Mouse (Mus musculus) common myeloid progenitor, adult 5-6 weeks (primary cell): ENCODE data around the gene Mmp9. TPM values are rescaled to one million over a fixed set of nuclear protein-coding genes. Genes with fewer than 3 reads are reported as not detected.

Experiments
- ATAC-seq: replicated peaks from 2 replicates; pipeline ENCODE4 v1.8.0; 2016; ENCODE audit warnings: low read depth, mild to moderate bottlenecking, moderate TSS enrichment, inconsistent platforms; ENCODE audit not compliant: poor library complexity, severe bottlenecking
- total RNA-seq: library from RNA; stranded (forward); fragments of 200-1000, 187-1606 nt; gene quantifications from 2 replicates; pipeline ENCODE4 v1.2.3, GENCODE M21; 2017

Gene Mmp9
- total RNA-seq, 1 experiment from 2014 or later = 1.0 TPM

- peak; percentile 62 for ATAC-seq
Measured at GRCm38 (mm10) chr2:164911086-164912048, 29.2 kb upstream of the Mmp9 start, which contains the start of gene Zfp335. Zfp335 (minus strand) TSS chr2:164911757.

DNA sequence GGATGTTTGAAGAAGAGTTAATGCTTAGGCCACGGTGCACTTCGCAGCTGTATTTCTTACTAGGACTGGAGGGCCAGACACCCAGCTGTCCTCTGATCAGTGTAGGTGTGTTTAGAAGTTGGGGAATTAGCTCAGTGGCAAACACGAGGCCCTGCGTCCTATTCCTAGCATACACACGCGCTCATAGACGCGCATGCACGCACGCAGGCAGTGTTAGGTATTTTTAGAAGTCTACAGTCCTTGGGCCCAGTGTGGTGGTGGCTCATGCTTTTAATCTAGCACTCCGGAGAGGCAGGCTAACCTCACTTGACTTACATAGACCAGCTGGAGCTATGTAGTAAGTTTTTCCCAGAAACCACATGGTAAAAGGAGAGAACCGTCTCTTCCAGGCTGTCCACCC, 28.4 kb upstream of the Mmp9 start:
- no peak for ATAC-seq

DNA sequence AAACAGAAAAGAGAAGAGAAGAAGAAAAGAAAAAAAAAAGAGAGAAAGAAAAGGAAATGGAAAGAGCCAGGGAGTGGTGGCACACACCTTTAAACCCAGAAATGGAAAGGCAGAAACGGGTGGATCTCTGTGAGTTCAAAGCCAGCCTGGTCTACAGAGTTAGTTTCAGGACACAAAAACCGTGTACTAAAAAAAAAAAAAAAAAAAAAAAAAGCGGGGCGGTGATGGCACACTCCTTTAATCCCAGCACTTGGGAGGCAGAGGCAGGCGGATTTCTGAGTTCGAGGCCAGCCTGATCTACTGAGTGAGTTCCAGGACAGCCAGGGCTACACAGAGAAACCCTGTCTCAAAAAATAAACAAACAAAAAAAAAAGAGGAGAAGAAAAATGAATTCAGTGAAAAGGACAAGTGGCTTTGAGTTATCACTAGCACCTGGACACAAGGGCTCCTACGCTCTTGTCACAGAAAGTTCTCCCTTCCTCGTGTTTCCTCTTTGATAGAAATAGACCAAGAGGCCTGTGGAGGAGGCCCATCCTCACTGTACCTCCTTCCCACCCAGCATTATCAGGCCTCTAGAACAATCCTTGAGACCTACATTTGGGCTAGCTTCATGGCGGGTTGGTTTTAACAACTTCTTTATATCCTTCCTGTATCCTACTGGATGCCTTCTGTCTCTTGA, 27.7 kb upstream of the Mmp9 start:
- no peak for ATAC-seq

DNA sequence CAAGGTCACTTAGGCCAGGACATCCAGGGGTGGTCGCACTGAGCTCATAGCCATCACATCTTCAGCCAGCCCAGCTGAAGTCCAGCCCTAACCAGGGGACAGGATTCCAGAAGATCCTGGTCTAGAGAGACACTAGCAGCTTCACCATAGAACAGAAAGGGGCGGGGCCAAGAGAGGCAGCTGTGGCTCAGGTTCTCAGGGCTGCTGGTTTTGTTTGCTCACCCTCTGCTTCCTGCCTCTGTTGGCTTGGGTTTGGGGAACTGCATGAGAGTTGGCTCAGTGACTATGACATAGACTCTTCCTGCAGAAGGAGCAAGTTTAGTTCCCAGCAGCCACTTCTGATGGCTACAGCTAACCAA, 27.2 kb upstream of the Mmp9 start:
- ATAC-seq = peak; percentile 55

GRCm38 (mm10) chr2:164916820-164917219, 23.8 kb upstream of the Mmp9 start:
- ATAC-seq = no peak

GRCm38 (mm10) chr2:164917371-164917770, 23.2 kb upstream of the Mmp9 start:
- ATAC-seq = no peak

DNA sequence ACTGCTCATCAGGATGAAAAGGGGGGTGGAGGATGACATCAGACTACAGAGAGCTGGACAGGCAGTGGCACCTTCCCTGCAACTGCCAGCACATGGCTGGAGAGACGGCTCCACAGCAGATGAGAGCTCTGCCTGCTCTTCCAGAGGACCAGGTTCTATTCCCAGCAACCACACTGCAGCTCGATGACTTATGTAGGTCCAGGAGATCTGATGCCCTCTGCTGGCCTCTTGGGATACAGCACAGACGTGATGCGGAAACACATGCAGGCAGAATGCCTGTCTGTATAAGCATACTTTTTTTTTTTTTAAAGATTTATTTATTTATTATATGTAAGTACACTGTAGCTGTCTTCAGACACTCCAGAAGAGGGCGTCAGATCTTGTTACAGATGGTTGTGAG, 22.3 kb upstream of the Mmp9 start:
- ATAC-seq = peak; percentile 59

DNA sequence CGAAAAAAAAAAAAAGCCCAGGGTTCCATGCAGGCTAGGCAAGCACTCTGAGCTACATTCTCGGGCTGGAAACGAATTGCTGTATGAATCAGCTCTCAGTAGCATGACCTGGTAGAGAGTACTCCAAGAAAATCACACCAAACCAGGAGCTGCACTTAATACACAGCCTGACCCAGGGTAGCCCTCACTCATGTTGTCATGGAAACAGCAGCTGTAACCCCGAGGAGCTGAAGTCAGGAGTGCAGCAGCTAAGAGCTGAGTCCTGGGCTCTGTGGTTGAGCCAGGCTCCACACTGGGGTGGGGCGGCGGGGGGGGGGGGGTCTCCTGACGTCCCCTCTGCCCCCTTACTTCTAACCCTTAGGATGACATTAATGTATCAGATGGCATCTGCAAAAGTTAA, 18.6 kb upstream of the Mmp9 start:
- ATAC-seq = no peak

DNA sequence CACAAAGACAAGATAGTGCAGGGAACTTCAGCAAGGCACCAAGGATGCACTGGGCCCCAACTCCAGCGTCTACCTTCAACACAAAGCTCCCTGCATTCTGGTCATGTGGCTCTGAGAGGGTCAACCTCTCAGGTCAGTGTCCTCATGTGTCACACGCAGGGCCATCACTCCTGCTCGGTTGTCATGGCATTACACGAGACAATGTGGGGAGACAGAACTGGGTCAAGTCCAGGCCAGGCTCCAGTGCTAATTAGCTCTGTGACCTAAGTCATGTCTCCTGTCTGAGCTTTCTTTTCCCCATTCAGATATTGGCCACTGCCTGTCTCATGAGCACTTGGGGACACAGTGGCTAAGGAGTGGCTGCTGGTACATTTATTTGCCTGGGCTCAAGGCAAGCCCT, 17.3 kb upstream of the Mmp9 start:
- ATAC-seq = no peak

DNA sequence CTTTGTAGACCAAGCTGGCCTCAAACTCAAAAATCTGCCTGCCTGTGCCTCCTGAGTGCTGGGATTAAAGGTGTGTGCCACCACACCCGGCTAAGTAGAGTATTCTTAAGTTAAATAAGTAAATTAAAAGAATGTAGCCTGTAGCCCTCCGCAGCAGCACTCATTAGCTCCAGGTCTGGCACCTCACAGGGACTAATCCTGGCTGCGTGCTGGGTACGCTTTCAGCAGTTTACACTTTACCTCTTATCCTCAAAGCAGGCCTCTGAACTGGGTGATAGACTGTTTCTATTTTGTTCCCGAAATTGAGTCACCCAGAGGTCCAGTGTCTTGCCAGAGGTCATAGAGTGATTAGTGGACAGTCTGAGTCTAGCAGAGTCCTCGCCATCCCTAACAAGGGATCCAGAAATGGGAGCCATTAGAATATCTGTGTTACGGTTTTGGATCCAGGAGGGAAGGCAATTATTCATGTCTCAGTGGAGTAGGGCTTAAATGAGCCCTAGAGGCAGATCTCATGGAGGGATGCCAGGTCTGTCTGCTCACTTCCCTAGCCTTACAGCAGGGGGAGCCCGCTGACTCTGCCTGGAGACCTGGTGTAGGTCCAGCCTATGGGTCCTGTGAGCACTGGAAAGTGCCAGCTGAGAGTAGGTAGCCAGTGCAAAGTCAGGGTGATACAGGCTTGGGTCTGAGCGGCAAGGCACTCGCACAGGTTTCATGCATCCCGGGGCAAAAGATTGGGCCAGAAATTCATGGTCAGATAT, 16.3 kb upstream of the Mmp9 start:
- ATAC-seq = peak; percentile 98

GRCm38 (mm10) chr2:164930706-164931581, 9.6 kb upstream of the Mmp9 start:
- ATAC-seq = no peak

- no peak for ATAC-seq
Measured at GRCm38 (mm10) chr2:164933534-164933933, 7.0 kb upstream of the Mmp9 start.

GRCm38 (mm10) chr2:164935991-164936390, 4.6 kb upstream of the Mmp9 start:
- ATAC-seq = no peak

GRCm38 (mm10) chr2:164938146-164939091, 2.2 kb upstream of the Mmp9 start:
- ATAC-seq = peak; percentile 26; the same call in 1 of the 2 replicates

DNA sequence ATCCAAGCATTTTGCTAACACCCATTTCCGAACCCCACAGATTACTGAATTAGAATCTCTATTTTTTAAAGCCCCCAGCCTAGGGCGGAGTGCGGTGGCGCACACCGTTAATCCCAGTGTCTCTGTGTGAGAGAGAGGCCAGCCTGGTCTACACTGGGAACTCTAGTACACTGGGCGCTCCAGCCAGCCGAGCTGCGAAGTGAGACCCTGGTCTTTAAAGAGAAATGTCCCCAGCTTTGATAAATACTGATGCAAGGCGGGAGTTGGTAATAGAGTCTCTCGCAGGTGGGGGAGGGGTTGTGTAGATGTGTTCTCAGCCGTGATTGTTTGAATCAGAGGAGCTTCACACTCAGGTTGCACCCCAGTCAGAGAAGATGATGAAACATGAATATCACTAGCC, 1.5 kb upstream of the Mmp9 start:
- no peak for ATAC-seq

GRCm38 (mm10) chr2:164942692-164943290, 2.2 kb downstream of the Mmp9 start:
- ATAC-seq = peak; percentile 85

GRCm38 (mm10) chr2:164947506-164947905, 6.9 kb downstream of the Mmp9 start:
- no peak for ATAC-seq

- ATAC-seq = peak; percentile 26
Measured at GRCm38 (mm10) chr2:164947930-164948329, 7.3 kb downstream of the Mmp9 start.
